In the genomic region with DNA sequence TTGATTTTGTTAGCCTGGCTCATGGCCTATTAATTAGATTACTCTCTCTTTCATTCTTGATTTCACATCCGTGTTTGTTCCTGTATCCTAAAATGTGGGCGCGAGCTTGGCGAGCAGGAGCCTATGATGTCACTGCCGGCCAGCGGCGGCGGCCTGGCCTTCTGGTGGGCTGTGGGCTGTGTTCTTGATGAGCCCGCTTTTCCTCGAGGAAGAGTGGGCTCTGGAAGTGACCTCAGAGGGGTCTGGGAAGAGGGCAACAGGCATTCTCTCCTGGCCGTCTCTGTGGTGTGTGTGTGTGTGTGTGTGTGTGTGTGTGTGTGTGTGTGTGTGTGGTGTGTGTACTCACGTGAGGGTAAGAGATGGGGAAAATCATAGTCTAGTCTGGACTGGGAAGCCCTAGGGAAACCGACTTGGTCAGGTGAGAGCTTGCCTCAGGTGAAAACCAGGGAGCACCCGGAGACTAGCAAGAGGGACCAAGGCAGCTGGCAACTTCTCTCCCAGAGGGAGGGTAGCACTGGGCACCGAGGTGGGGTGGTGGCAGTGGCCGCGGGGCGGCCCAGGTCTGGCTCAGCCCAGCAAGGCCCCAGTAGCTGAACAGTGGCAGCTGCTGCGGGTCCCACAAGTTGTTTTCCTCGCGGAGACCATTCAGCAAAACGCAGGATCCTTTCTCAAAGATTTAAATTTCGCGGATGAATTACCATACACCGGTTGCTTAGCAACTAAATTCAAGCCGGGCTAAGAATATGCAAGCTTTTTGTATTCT, we compare ENCODE assay signal across 10 mouse cellular contexts. TPM values are rescaled to one million over a fixed set of nuclear protein-coding genes. Genes with fewer than 3 reads are reported as not detected.
A peak's percentile ranks its signal among the peaks of the same experiment; 100 is the strongest.
DNase-seq lines count a peak whose midpoint lies in the region; ATAC-seq and TF ChIP-seq lines count a peak whose summit lies in the region.
"Had no signal": no experiment of that assay in that cellular context is flagged by ENCODE, and none has a peak within 500 bp of the region (broad histone marks: within the 10 kb centered on the region; RNA-seq: fewer than 3 reads in every experiment).

No protein-coding gene starts in this region.

- H3K27ac ChIP-seq in left cerebral cortex, adult 2 months: peak overlapping the region; percentile 62
- peak overlapping the region; percentile 95 for H3K27ac ChIP-seq in forebrain, embryonic 13.5 days
- H3K27ac ChIP-seq in neural tube, embryonic 15.5 days (replicated peaks): peak overlapping the region; percentile 65

- intact Hi-C loops in left cerebral cortex, adult 2 months (cut with DNase I): no loop called here

- peaks cover 16% of the 10 kb centered on the region for H3K36me3 ChIP-seq in forebrain, embryonic 13.5 days (ENCODE audit: poor library complexity, severe bottlenecking)
- no peaks in the 10 kb centered on the region for H3K36me3 ChIP-seq in neural tube, embryonic 15.5 days

- 1% methylated on average over 26 of the region's 26 CpGs for WGBS in forebrain, embryonic 13.5 days
- 5% methylated on average over 26 of the region's 26 CpGs for WGBS in neural tube, embryonic 15.5 days

- DNase-seq in left cerebral cortex, adult 2 months (ENCODE audit: extremely low spot score in 1 of 2, low spot score in 2 of 2): no peak
- DNase-seq in left cerebral cortex, adult 8-10 months (ENCODE audit: low spot score in 2 of 2): no peak
- DNase-seq in kidney, postnatal 14 days: peak; percentile 45
- DNase-seq in layer of hippocampus, adult 11-12 months (ENCODE audit: low spot score): no peak
- no peak for DNase-seq in adrenal gland, adult 8-10 months
- no peak for DNase-seq in urinary bladder, adult 2 months (ENCODE audit: low spot score)
- DNase-seq: lung, adult 2 months had no signal

- H3K9me3 ChIP-seq in forebrain, embryonic 13.5 days (replicated peaks): no peaks in the 10 kb centered on the region
- no peaks in the 10 kb centered on the region for H3K9me3 ChIP-seq in neural tube, embryonic 15.5 days (replicated peaks)

- ATAC-seq in forebrain, embryonic 13.5 days: peak; percentile 82
- peak; percentile 70 for ATAC-seq in neural tube, embryonic 15.5 days (ENCODE audit: low FRiP score)

- peak overlapping the region; percentile 84 for H3K9ac ChIP-seq in forebrain, embryonic 13.5 days
- peak overlapping the region; percentile 1; the same call in 1 of the 2 replicates for H3K9ac ChIP-seq in neural tube, embryonic 15.5 days (replicated peaks)

- H3K4me1 ChIP-seq in forebrain, embryonic 13.5 days: peaks cover 65% of the 10 kb centered on the region
- H3K4me1 ChIP-seq in neural tube, embryonic 15.5 days: peaks cover 59% of the 10 kb centered on the region

- no peak for TF ChIP-seq CTCF in left cerebral cortex, adult 2 months (IDR thresholded peaks at IDR 0.05)

- H3K4me3 ChIP-seq in left cerebral cortex, adult 2 months: peak overlapping the region; percentile 21
- H3K4me3 ChIP-seq in forebrain, embryonic 13.5 days: peak overlapping the region; percentile 64
- H3K4me3 ChIP-seq in neural tube, embryonic 15.5 days (replicated peaks): peak overlapping the region; percentile 27

- H3K27me3 ChIP-seq in forebrain, embryonic 13.5 days: 0 out of 2 replicates have a peak, but pooled peaks cover 7% of the 10 kb centered on the region
- H3K27me3 ChIP-seq in neural tube, embryonic 15.5 days (replicated peaks): peaks cover 14% of the 10 kb centered on the region; the same call in 1 of the 2 replicates
- H3K27me3 ChIP-seq: CH12.LX had no signal

- peak overlapping the region; percentile 86 for H3K4me2 ChIP-seq in forebrain, embryonic 13.5 days
- peak overlapping the region; percentile 47 for H3K4me2 ChIP-seq in neural tube, embryonic 15.5 days

RNA-seq across cellular contexts. Expression of gene Pou3f3, which starts 8.5 kb away (rescaled TPM):
- 10 to 100 TPM; 61.6 to 66.4 TPM for total RNA-seq in left cerebral cortex, adult 2 months (2021)
- 10 to 100 TPM; 47.4 to 53.3 (median 51.4) TPM for total RNA-seq in left cerebral cortex, adult 8-10 months (2022)
- 37.1 and 44.2 TPM in 2 replicates for polyA plus RNA-seq in forebrain, embryonic 13.5 days (2015; fragmentation: Nextera tagmentation; extraction: Ambion mirVana)
- polyA plus RNA-seq in neural tube, embryonic 15.5 days (2015; fragmentation: Nextera tagmentation; extraction: Ambion mirVana): 6.9 and 9.5 TPM in 2 replicates
- under 1 TPM; 0.03 to 0.11 (median 0.08) TPM for total RNA-seq in adrenal gland, adult 8-10 months (2022)
- polyA plus RNA-seq in urinary bladder, adult 2 months (2012; rRNA removed): 0.21 and 0.22 TPM in 2 replicates
- total RNA-seq: CH12.LX had no signal

Comparison
In these comparisons a context has a peak if more than half of its experiments do, and no peak if none do; other contexts are left out.
1. RNA of gene Pou3f3, which starts 8.5 kb away (total RNA-seq): 61.6 to 66.4 TPM in left cerebral cortex, adult 2 months and 47.4 to 53.3 TPM in left cerebral cortex, adult 8-10 months; 0.03 to 0.11 TPM in adrenal gland, adult 8-10 months; every median in the first group is over 10 times any median in the second.
2. Peak in every context shown above with its lines, with median percentiles within 50 percentile points of each other: H3K27ac ChIP-seq and H3K4me3 ChIP-seq.